Mouse (Mus musculus) testis, adult 2 months (tissue): Measurements from ENCODE around the gene Ppp1r3c.

Experiments used
- CTCF ChIP-seq: fragments of 200-500 bp; IDR thresholded peaks from 2 replicates; pipeline ENCODE4 v1.5.1; 2012; ENCODE audit warnings: low read depth, mild to moderate bottlenecking, inconsistent platforms, low read length, moderate library complexity; ENCODE audit not compliant: control insufficient read depth, insufficient read depth, insufficient replicate concordance
- POLR2A ChIP-seq: fragments of 200-500 bp; IDR thresholded peaks from 2 replicates; pipeline ENCODE4 v1.6.1; 2012; ENCODE audit warnings: low read depth, mild to moderate bottlenecking, inconsistent platforms, low read length, moderate library complexity; ENCODE audit not compliant: control insufficient read depth

DNA sequence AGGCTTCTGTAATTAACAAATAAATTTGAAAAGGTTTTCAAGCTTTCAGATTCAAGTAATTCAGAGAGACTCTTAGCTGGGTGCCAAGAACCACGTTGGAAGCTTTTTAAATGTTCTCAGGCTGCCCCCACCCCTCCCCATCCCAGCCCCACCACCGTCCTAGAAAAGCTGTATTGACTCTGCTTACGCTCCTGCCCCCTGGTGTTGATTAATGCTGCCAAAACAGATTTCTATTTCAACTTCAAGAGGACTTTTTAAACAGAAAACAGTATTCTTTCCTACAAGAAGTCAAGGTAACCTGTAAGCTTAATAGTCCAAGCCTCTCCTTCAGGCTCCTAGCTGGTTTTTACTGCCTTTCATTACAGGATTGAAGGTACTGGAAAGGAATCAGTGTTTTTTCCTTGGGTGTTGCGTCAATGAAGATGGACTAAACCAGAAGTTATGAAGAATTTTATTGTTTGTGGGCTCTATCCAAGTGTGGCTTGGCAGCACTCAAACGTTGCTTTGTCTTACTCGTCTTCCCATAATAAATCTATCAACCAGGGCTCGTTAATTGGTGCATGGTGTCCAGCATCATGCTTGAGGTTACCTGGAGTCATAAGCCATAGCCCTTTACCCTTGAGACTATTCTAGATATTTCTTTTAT is 3.2 kb upstream of the Ppp1r3c start:
- no peak for TF ChIP-seq CTCF
- no peak for TF ChIP-seq POLR2A
